Mouse (Mus musculus): Measurements from ENCODE around the gene Kars.

The Kars gene

DNA sequence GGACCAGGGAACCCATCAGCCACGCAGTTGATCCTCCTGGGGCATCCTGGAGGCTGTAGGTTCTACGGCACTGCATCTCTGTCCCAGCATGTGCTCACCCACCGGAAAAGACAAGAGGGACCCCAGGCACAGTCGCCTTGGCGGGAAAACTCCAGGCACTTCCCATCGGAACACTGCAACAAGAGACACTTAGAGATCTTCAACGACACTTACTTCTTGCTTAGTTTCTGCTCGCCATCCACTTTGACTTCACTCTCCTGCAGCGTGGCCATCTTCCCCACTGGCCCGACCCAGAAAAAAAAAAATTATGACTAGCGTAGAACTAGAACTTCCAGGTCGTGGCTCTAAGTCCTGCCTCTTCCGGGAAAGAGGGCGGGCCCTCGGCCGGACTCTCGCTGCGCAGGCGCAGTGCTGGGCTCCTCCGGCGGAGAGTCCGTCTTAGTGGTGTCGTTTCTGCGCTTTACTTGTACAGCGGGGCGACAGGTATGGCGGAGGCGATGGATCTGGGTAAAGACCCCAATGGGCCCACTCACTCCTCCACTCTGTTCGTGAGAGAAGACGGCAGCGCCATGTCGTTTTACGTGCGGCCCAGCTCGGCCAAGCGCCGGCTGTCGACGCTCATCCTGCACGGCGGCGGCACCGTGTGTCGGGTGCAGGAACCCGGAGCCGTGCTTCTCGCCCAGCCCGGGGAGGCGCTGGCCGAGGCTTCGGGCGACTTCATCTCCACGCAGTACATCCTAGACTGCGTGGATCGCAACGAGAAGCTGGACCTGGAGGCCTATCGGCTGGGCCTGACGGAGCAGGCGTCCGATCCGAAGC is at the start of gene Kars, which contains the start of gene Terf2ip:
TSS of gene Kars (minus strand) at position 327 of the 819 bp plus-strand sequence.
TSS of gene Terf2ip (plus strand) at position 402 of the 819 bp plus-strand sequence.
- DNase-seq (ENCODE audit: low read depth, low spot score): peak; percentile 92

DNA sequence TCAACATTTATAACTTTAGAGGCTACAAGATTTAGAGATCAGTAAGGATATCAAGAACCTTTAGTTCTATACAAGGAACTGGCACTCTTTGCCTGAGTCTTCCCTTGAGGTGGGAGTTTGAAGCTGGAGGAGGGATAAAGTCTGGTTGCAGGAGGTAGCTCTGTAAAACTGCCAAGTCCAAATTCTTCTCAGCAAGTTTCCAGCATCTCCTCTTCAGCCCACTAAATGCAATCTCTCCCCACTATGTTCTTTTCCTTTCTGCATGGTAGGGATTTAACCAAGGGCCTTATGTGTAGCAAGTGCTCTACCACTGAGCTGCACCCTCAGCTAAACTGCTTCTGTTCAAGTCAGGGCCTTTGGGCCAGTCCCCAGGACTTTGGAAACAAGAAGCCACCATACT is 43.3 kb upstream of the Kars start:
- no peak for DNase-seq (ENCODE audit: low read depth, low spot score)

DNA sequence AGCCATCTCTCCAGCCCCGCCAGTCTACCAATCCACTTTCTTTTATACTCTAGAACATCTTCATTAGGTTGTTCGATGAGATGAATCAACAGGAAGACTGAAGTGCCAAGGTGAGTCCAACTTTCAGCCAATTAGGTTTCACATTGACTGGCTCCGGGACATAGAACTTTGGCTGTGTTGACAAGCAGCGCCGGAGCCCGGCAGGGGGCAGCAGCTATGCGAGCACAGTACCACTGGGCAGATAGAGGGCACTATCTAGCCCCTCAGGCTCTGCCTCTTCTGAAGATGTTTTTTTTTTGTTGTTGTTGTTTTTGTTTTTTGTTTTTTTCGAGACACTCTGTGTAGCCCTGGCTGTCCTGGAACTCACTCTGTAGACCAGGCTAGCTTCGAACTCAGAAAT is 40.4 kb upstream of the Kars start:
- DNase-seq (ENCODE audit: low read depth, low spot score): no peak

DNA sequence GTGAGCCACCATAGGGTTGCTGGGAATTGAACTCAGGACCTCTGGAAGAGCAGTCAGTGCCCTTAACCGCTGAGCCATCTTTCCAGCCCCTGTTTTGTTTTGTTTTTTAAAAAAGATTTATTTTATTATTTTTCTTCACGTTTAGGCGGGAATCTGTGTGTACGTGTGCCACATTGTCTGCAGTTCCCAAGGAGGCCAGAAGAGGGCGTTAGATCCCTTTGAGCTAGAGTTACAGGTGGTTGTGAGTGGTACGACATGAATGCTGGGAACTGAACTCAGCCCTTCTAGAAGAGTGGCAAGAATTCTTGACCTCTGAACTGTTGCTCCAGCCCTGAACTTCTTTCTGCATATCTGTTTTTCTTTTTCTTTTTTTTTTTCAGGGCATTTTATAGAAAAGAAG is 38.9 kb upstream of the Kars start:
- no peak for DNase-seq (ENCODE audit: low read depth, low spot score)

DNA sequence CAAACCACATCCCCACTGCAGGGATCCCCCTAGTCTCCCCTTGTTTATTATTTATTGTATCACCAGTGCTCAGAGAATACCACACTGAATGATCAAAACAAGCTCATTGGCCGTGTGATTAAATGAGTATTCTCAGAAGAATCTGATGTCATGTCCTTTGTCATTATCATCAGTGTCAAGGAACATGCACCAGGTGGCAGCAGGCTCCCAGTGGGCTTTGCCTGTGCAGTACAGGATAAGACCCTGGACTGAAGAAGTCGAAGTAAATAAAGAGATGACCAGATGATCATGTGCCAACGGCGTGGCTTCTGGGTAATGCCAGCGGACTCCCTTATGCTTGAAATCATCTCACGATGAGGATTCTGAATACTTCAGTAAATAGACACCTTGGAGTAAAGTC is 37.2 kb upstream of the Kars start:
- no peak for DNase-seq (ENCODE audit: low read depth, low spot score)

DNA sequence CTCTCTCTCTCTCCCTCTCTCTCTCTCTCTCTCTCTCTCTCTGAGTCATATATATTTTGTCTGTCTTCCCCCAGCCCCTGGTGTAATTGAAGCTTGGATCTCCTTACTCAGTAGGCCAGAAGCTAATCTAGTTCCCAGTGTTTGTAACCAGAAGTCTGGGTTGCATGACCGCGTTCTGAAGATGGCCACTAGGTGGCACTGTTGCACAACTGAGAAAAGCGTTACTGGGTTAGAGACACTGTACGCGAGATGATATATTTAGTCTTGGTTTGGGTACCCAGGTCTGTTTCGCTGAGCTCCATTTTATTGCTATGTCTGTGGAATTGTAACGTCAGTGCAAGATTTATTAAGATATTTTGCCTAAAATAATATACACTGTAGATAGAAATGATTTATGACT is 34.8 kb upstream of the Kars start:
- peak; percentile 40 for DNase-seq (ENCODE audit: low read depth, low spot score)

DNA sequence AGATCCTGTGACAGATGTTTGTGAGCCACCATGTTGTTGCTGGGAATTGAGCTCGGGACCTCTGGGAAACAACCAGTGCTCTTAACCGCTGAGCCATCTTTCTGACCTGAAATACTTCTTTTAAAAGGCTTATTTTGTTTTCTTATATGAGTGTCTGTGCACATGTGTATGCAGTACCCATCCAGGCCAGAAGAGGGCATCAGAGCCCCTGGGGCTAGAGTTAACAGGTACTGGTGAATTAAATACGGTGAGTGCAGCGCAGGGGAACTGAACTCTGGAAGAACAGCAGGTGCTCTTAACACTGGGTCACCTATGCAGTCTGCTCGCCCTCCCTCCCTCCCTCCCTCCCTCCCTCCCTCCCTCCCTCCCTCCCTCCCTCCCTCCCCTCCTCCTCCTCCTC is 34.1 kb upstream of the Kars start:
- DNase-seq (ENCODE audit: low read depth, low spot score): no peak

DNA sequence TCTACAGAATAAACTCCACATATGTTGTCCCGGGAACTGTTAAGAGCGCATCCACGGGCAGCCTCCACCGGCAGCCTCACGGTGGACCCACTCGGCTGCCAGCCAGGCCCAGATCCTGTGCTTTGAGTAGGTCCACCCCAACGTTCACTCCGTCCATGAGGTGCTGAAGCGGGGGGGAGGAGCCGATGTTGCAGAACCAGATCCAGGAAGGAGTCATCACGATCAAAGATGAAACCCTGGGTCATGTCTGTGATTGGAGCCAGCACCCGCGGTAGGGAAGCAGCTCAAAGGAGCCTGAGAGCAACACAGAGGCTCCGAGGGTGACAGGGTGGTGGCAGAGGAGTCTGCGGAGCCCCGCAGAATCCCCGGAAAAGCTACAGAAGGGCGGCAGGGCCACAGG is 26.4 kb upstream of the Kars start:
- no peak for DNase-seq (ENCODE audit: low read depth, low spot score)

DNA sequence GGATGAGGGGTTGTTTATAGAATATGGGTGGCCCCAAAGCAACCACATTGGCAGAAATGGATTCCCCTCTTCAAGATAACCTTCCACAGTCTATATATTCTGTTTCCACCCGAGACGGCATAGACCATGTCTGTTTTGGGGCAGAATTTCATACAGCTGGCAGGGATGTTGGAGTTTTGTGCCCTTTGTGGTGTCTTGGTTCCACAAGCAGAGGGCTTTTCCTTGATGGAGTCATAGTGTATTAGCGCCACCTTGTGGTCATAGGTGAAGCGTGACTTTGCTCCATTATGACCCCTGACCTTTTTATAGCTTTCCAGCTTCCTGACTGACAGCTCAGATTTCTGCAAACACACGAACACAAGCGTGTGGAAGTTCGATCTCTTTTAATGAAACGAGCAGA is 23.5 kb upstream of the Kars start:
- DNase-seq (ENCODE audit: low read depth, low spot score): peak; percentile 52

DNA sequence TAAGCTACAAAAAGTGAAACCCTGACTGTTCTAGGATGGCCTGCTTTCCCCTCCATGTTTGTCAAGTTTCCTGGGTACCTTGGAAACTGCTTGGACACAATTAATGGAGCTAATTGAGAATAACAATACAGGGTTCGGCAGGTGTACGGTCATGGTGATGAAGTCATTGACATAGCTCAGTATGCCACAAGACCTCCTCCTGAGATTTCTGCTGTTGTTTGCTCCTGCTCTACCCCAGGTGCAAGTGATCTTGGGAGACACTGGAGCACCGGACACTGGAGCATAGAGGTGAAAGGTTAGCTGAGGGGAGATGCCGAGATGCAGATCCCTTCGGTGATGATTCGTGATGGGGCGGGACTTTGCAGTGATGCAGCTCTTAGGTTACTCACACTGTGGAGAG is 21.9 kb upstream of the Kars start:
- no peak for DNase-seq (ENCODE audit: low read depth, low spot score)

DNA sequence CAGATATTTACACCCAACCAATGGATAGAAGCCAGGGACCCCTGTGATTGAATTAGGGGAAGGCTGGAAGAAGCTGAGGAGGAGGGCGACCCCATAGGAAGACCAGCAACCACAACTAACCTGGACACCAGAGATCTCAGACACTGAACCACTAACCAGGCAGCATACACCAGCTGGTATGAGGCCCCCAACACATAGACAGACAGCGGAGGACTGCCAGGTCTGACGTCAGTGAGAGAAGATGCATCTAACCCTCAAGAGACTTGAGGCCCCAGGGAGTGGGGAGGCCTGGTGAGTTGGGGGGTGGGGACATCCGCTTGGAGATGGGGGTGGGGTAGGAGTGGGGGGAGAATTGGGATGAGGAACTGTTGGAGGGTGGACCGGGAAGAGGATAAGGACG is 19.5 kb upstream of the Kars start:
- DNase-seq (ENCODE audit: low read depth, low spot score): no peak

DNA sequence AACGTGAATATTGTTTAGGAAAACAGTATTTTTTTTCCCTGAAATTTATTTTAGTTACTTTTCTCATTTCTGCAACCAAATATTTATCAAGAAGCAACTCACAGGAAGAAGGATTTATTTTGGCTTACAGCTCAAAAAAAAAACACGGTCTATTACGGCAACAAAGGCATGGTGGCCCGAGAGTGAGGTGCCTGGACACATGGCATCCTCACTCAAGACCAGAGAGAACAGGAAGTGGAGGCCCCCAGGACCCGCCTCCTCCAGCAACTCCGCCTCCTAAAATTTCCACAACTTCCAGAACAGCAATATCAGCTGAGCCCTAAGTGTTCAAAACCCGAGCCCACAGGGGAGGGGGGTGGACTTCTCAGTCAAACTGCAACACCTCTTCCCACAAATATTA is 18.3 kb upstream of the Kars start:
- DNase-seq (ENCODE audit: low read depth, low spot score): no peak

DNA sequence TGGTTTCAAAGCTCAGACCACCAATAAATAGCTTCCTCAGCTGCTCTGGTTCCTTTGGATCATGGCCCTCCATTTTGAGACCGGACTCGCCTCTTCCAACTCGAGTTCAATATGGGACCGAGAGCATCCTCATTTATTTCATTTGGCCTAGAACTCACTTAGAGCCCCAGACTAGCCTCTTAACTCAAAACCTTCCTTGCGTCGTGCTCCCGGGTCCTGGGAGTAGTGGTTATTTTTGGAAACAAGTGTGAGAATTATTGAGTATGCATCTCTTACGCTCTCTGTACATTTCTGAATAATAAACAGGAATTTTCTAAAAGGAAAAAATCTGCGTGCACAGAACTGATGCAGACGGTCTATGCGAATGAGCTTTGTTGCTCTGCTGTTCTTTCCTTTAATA is 3.8 kb upstream of the Kars start, which contains the start of gene Gm6793:
TSS of gene Gm6793 (minus strand) at position 101 of the 400 bp plus-strand sequence.
- no peak for DNase-seq (ENCODE audit: low read depth, low spot score)

DNA sequence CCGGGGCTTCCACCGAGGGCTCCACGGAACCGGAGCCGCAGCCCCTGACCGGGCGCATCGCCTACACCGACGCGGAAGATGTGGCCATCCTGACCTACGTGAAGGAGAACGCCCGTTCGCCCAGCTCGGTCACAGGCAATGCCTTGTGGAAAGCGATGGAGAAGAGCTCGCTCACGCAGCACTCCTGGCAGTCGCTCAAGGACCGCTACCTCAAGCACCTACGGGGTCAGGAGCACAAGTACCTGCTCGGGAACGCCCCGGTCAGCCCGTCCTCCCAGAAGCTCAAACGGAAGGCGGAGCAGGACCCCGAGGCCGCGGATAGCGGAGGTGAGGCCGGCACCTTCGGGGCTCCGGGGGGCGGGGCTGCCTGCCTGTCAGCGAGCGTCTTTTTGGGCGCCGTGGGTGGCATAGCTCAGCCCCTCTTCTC is 706 bp upstream of the Kars start:
- DNase-seq (ENCODE audit: low read depth, low spot score): no peak

DNA sequence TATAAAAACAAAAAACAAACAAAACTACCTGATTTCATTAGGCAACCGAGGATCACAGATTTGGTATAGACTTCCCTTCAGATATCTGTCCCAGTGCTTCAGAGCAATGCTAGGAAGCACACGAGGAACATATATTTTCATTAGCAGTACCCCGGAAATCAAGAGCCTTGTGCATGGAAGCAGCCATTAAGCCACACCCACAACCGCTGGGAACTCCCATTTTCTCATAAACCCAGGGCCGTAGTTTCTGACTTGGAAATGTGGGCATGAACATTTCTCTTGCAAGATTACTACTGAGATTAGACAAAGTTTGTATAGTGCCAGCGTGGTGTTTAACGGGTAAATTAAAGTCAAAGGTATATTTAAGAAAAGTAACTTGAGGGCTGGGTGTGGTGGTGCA is 1.6 kb downstream of the Kars start:
- DNase-seq (ENCODE audit: low read depth, low spot score): no peak

DNA sequence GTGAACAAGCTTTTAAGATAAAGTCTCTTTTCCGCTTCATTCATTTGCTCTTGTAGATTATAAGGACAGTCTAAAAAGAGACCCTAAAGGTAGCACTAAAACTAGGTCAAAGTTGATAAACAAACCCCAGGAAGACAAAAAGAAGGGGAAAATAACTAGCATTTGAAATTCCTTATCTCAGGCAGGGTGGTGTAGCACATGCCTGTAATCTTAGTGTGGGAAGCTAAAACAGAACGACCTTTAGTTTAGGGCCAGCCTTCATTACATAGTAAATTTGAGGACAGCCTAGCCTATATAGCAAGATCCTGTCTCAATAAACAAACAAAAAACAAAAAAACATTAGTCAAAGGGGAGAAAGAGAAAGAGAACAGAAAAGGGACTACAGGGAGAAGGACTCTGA is 3.5 kb downstream of the Kars start:
- no peak for DNase-seq (ENCODE audit: low read depth, low spot score)

DNA sequence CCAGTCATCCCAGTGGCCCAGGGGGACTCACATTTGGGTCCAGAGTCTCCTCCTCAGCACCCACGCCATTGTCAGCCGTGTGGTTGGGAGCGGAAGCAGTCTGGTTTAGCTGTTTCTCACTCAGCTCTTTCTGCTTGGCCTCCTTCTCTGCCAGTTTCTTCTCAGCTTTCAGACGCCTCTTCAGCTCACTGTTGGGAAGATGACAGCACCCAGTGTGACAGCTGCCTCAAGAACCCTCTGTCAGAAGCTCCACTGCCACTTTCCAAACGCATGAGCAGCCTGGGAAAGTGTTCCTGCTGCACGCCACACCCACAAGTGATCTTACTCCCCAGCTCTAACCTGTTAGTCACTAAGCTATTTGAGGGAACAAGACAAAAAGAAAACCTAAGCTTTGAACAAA is 5.5 kb downstream of the Kars start:
- DNase-seq (ENCODE audit: low read depth, low spot score): peak; percentile 34

DNA sequence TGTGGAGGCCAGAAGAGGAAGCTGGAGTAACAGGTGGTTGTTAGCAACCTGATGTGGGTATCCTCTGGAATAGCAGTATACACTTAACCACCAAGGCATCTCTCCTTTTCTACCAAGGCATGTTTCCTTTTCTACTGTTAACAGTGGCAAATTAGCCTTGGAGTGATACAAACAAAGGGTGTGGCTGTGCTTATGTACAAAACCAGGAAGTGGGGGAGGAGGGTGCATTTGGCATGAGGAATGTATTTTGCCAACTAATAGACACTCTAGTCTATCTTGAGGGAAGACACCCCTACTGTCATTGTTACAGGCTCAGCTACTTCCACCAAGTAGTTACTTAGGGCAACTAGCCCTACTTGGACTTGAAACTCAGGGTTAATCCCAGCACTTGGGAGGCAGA is 6.4 kb downstream of the Kars start:
- DNase-seq (ENCODE audit: low read depth, low spot score): no peak

DNA sequence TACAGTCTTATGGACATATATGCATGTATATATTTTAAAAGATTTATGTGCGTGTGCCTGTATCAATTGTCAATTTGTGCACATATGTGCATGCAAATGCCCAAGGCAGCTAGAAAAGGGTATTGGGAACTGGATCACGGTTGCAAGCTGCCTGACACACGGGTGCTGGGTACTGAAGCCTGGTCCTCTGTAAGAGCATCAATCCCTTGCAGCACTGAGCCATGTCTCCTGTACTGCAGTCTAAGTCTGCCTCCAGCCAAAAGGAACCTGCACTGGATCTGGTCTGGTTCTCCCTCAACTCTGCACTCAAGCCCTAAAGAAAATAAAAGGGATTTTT is 18.5 kb downstream of the Kars start:
- no peak for DNase-seq (ENCODE audit: low read depth, low spot score)

DNA sequence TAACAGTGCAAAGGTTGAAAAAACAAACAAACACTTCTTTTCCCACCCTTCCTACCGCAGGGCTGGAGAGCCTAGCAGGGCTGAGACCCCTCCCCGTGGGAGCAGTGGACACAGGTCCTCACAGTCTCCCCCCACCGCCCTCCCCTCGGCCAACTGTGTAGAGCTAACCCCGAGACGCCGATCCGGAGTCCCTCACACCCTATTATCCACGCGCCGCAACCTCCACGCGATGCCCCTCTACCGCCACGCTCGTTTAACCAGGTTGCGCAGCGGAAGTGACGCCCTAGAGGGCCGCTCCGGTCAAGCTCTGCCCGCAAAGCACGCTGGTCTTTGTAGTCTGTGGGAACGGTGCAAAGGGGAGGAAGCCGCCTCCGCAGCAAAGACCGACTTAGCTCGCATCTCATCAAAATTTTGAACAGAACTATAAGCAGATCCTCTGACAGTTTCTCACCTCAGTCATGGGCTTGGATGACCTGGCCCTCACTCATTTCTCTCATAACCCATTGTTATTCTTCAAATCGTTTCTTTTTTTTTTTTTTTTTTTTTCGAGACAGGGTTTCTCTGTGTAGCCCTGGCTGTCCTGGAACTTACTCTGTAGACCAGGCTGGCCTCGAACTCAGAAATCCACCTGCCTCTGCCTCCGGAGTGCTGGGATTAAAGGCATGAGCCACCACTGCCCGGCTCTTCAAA is 19.0 kb downstream of the Kars start, which contains the start of gene Adat1:
TSS of gene Adat1 (minus strand) at position 290 of the 690 bp plus-strand sequence.
- peak; percentile 78 for DNase-seq (ENCODE audit: low read depth, low spot score)

DNA sequence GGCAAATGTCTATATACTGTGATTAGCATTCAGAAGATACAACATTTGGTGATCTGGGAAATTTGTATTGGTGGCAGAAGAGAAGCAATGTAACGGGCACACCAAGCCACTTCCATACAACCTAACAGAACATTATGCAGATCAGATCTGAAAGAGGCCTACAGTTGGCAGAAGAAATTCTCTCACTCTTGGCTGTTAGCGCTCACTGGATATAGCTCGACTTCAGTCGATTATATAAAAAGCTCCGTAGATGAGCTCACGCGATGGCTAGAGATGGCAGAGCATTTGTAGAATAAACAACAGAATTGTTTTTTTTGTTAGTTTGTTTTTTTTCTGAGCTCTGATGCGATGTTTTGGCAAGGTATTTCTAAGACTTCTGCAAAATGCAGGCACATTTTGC is 19.8 kb downstream of the Kars start:
- no peak for DNase-seq (ENCODE audit: low read depth, low spot score)

DNA sequence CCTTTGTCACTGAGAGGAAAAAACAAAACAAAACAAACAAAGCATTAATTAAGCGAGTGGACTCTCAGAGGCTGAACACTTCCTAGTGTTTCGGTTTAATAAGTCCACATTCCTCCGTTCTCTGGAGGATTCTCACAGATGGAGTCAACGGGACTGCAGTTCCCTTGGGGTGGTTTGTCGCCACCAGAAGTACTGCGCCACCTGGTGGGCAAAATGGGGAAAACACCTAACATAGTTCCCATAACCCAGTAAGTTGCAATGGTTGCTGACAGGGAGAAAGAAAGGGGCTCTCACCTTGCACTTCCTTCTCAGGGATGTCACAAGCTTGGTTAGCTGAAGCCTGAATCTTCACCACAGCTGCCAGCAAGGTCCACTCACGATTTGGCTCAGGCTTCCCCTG is 21.2 kb downstream of the Kars start:
- DNase-seq (ENCODE audit: low read depth, low spot score): peak; percentile 65

DNA sequence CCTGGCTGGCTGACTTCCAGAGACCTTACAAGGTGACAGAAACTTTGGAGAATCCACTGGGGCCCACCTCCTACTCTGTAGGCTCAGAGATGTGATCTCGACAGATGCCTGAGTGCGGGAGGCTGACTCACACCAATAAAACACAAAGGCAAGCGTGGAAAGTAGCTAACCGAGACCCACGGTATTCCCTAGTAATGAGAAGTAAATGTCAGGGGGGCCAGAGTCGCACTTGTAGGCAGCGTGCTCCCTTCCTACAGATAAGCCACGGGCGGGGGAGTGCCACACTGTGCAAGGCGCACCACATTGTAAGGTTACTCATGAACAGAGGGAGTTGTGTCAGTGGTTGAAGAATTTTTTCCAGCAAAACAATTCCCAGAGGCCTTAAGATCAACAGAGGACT is 26.6 kb downstream of the Kars start:
- no peak for DNase-seq (ENCODE audit: low read depth, low spot score)

All from skeletal muscle tissue, adult 2 months (tissue).